Mouse (Mus musculus) Muller cell, postnatal 12 days (primary cell): Measurements from ENCODE around the gene Vmn1r41.

ENCODE experiments used
- DNase-seq: peaks from one replicate; pipeline ENCODE4 v3.0.0-alpha.2; 2015; ENCODE audit errors: inconsistent ontology term

Vmn1r41 gene

GRCm38 (mm10) chr6:89740466-89740865 is at the start of gene Vmn1r41:
Vmn1r41 (plus strand) TSS chr6:89740766.
- no peak for DNase-seq

GRCm38 (mm10) chr6:89706624-89707023 is 33.9 kb upstream of the Vmn1r41 start:
- DNase-seq = peak; percentile 96

- DNase-seq = no peak
These were observed 33.3 kb upstream of the Vmn1r41 start, which contains the start of gene Vmn1r40 for GRCm38 (mm10) chr6:89707240-89707639. Vmn1r40 (plus strand) TSS chr6:89707540.

DNA sequence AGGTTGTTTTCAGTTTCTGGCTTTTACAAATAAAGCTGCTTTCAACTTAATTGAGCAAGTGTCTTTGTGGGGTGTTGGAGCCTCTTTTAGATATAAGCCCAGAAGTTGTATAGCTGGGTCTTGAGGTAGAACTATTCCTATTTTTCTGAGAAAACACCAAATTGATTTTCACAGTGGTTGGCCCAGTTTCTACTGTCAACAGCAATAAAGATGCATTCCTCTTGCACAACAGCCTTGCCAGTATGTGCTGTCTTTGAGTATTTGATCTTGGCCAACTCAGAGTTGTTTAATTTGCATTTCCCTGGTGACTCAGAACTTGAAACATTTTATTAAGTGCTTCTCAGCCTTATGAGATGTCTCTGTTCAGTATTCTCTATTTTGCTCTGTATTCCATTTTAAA is 22.5 kb upstream of the Vmn1r41 start:
- DNase-seq = peak; percentile 51

DNA sequence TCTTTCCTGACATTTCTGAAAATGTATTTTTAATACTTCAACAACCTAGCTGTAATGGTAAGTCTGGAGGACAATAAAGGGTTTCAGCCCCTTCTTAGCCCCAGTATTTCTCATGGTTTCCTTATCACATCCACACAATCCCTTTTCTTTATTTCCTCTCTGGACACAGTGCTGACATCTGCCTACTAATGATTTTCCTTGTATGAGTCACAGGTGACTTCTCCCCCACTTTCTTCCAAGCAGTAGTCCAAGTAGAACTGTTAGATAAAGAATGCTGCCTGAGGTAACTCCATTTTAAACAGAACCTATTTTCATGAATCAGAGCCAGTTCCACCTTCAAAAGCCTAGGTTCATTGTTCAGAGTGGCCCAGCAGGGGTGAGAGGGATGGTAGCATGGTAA is 2.2 kb downstream of the Vmn1r41 start:
- DNase-seq = no peak

DNA sequence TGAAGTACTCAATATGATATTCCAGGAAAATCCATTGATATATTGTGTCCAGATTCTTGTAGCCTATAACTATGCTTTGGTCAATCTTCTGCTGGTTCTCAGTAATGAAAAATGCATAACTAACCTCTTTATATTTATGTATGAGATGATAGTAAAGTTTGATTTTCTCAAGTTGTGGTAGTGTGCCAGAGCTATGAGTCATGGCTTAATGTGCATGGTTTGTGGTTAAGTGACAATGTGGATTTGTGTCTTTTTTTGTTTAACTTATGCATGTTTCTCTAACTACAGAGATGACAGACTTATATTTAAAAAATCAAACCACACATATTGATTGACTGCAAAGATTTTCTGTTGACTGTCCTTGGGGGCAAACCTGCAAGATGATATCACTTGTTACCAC is 49.7 kb downstream of the Vmn1r41 start:
- DNase-seq = peak; percentile 30
